Mouse (Mus musculus) kidney, adult 2 months (tissue): ENCODE measurements around the gene Cfap61.

Experiments used
- CTCF ChIP-seq: fragments of 200-500 bp; conservative IDR thresholded peaks from 2 replicates; pipeline ENCODE4 v1.5.1; 2011; ENCODE audit warnings: low read depth, mild to moderate bottlenecking, control low read depth, low read length, moderate library complexity, mixed read lengths; ENCODE audit not compliant: insufficient read depth, insufficient read length
- POLR2A ChIP-seq: fragments of 200-500 bp; IDR thresholded peaks from one replicate; pipeline ENCODE4 v1.6.1; 2011; ENCODE audit warnings: low read depth, low read length, control low read depth

DNA sequence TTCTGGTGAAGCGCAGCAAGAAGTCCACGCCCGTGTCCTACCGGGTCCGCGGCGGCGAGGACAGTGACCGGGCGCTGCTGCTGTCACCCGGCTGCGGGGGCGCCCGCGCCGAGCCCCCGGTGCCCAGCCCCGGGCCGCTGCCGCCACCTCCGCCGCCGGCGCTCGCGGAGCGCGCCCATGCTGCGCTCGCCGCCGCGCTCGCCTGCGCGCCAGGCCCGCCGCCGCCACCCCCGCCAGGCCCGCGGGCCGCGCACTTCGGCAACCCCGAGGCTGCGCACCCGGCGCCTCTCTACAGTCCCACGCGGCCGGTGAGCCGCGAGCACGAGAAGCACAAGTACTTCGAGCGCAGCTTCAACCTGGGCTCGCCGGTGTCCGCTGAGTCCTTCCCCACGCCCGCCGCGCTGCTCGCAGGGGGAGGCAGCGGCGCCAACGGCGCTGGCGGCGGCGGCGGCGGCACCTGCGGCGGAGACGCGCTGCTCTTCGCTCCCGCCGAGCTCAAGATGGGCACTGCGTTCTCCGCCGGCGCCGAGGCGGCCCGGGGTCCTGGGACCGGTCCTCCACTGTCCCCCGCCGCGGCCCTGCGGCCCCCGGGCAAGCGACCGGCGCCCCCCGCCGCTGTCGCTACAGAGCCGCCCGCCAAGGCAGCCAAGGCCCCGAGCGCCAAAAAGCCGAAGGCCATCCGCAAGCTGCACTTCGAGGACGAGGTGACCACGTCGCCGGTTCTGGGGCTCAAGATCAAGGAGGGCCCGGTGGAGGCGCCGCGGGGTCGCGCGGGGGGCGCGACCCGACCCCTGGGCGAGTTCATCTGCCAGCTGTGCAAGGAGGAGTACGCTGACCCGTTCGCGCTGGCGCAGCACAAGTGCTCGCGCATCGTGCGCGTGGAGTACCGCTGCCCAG is 287.9 kb downstream of the Cfap61 start:
- TF ChIP-seq POLR2A, result no peak
- no peak for TF ChIP-seq CTCF
